Mouse (Mus musculus): ENCODE data around the gene Gm17349. TPM values are rescaled to one million over a fixed set of nuclear protein-coding genes. Genes with fewer than 3 reads are reported as not detected.

The Gm17349 gene
- total and polyA plus RNA-seq, 3 experiments: 2.1 TPM; not detected in 2

DNA sequence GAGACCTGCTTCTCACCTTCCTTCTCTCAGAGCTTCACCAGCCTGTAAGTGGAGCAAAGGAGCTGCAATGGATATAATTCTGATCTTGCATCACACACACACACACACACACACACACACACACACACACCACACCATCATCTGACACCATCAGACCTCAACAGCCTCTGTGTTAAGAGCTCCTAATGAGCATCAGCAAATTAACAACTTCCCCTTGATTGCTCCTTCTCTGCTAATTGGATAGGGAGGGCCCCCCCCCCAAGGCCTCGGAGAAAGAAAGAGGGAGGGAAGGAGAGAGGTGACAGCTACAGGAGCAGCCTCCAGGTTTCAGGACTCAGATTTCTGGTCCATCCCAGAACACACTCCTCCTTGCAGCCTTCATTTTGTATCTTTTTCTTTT, 35.9 kb downstream of the Gm17349 start:
- no peak overlapping the region for H3K9ac ChIP-seq (ENCODE audit: control insufficient read depth, low read depth, low read length, poor library complexity, severe bottlenecking)
- H3K4me3 ChIP-seq (ENCODE audit: control insufficient read depth in 1 of 2, insufficient read depth in 1 of 2, low read depth in 2 of 2, low read length in 2 of 2): no peak overlapping the region
- peaks cover 0 to 13% of the 10 kb centered on the region in 2 experiments; a peak in 2 of 4 replicates for H3K4me1 ChIP-seq (ENCODE audit: control insufficient read depth in 1 of 2, insufficient read depth in 2 of 2, low read length in 2 of 2)
- H3K27ac ChIP-seq (ENCODE audit: control insufficient read depth, low read depth, low read length): no peak overlapping the region
- no peaks in the 10 kb centered on the region for H3K79me2 ChIP-seq (ENCODE audit: control insufficient read depth, insufficient read depth, low read length, poor library complexity)
- peaks cover 3 to 6% of the 10 kb centered on the region in 2 experiments for H3K27me3 ChIP-seq (ENCODE audit: control insufficient read depth in 1 of 2, insufficient read depth in 2 of 2, low read length in 2 of 2)
- TF ChIP-seq CHD1 (IDR thresholded peaks at IDR 0.05; ENCODE audit: low read depth, low read length) (no peak), JUND (IDR thresholded peaks at IDR 0.05; ENCODE audit: low read depth, low read length) (no peak), USF1 (IDR thresholded peaks at IDR 0.05; ENCODE audit: low read depth, low read length) (no peak), USF2 (IDR thresholded peaks at IDR 0.05; ENCODE audit: borderline replicate concordance in 1 of 2, insufficient read depth in 1 of 2, low read depth in 1 of 2, low read length in 2 of 2) (no peak), MYC (IDR thresholded peaks at IDR 0.05; ENCODE audit: low read depth, low read length) (no peak), MEF2A (IDR thresholded peaks at IDR 0.05; ENCODE audit: extremely low read depth, insufficient replicate concordance, low read depth, low read length, poor library complexity, severe bottlenecking) (no peak), POLR2AphosphoS2 (IDR thresholded peaks at IDR 0.05; ENCODE audit: low read length) (no peak), GATA1 (IDR thresholded peaks at IDR 0.05; ENCODE audit: low read depth, low read length) (no peak), EP300 (IDR thresholded peaks at IDR 0.05; ENCODE audit: low read depth in 1 of 2, low read length in 2 of 2) (no peak)
- peaks cover 0 to 5% of the 10 kb centered on the region in 2 experiments; a peak in 1 of 4 replicates for H3K36me3 ChIP-seq (ENCODE audit: control insufficient read depth in 1 of 2, insufficient read depth in 2 of 2, low read length in 2 of 2)
- H3K9me3 ChIP-seq (replicated peaks; ENCODE audit: insufficient read depth, low read length): no peaks in the 10 kb centered on the region
- DNase-seq (ENCODE audit: low read depth, low spot score): no peak

DNA sequence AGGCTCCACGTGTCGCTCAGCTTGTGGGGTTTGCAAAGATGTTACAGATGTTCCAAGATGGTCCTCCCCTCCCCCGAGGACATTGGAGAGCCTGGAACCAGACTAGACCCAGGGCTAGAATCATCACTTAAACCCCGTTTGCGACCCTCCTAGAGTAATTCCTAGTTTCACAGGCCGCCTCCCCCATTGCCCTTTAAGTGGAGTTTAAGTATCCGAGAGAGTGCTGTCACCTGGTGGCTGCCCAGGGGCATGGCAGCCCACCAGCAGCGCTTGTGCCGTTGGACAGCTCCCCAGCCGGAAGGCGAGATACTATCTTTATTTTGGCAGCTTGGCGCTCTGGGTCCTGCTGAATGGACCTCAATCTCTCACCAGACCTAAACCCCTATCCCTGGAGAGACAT, 36.4 kb downstream of the Gm17349 start:
- H3K4me3 ChIP-seq (ENCODE audit: control insufficient read depth in 1 of 2, insufficient read depth in 1 of 2, low read depth in 2 of 2, low read length in 2 of 2): no peak overlapping the region
- no peak overlapping the region for H3K9ac ChIP-seq (ENCODE audit: control insufficient read depth, low read depth, low read length, poor library complexity, severe bottlenecking)
- H3K9me3 ChIP-seq (replicated peaks; ENCODE audit: insufficient read depth, low read length): no peaks in the 10 kb centered on the region
- H3K4me1 ChIP-seq (ENCODE audit: control insufficient read depth in 1 of 2, insufficient read depth in 2 of 2, low read length in 2 of 2): peaks cover 2 to 18% of the 10 kb centered on the region in 2 experiments; a peak in 3 of 4 replicates
- peak; percentile 84 for DNase-seq (ENCODE audit: low read depth, low spot score)
- H3K36me3 ChIP-seq (ENCODE audit: control insufficient read depth in 1 of 2, insufficient read depth in 2 of 2, low read length in 2 of 2): peaks cover 0 to 8% of the 10 kb centered on the region in 2 experiments; a peak in 2 of 4 replicates
- peaks cover 0 to 6% of the 10 kb centered on the region in 2 experiments; a peak in 2 of 4 replicates for H3K27me3 ChIP-seq (ENCODE audit: control insufficient read depth in 1 of 2, insufficient read depth in 2 of 2, low read length in 2 of 2)
- no peak overlapping the region for H3K27ac ChIP-seq (ENCODE audit: control insufficient read depth, low read depth, low read length)
- H3K79me2 ChIP-seq (ENCODE audit: control insufficient read depth, insufficient read depth, low read length, poor library complexity): peaks cover 2% of the 10 kb centered on the region; the same call in 1 of the 2 replicates
- TF ChIP-seq MYC (IDR thresholded peaks at IDR 0.05; ENCODE audit: low read depth, low read length) (no peak), ELF1 (IDR thresholded peaks at IDR 0.05; ENCODE audit: low read depth, low read length) (no peak; the same call in 1 of the 2 replicates), MAZ (IDR thresholded peaks at IDR 0.05; ENCODE audit: low read depth, low read length) (peak; percentile 63; the same call in 1 of the 2 replicates), ZC3H11A (IDR thresholded peaks at IDR 0.05; ENCODE audit: low read depth, low read length) (peak; percentile 99), POLR2A (IDR thresholded peaks at IDR 0.05; ENCODE audit: control insufficient read depth in 1 of 2, insufficient read depth in 1 of 2, low read depth in 1 of 2, low read length in 2 of 2, poor library complexity in 1 of 2) (no peak), ZMIZ1 (IDR thresholded peaks at IDR 0.05; ENCODE audit: low read depth, low read length) (no peak), UBTF (IDR thresholded peaks at IDR 0.05; ENCODE audit: borderline replicate concordance, insufficient read depth, low read depth, low read length) (no peak), CTCF (IDR thresholded peaks at IDR 0.05 in 2 of 3, conservative IDR thresholded peaks at IDR 0.05 in 1 of 3; ENCODE audit: control insufficient read depth in 1 of 3, insufficient read depth in 1 of 3, low read depth in 2 of 3, low read length in 3 of 3, poor library complexity in 1 of 3, severe bottlenecking in 1 of 3) (peak; percentile 99 to 100 (median 100)), SIN3A (IDR thresholded peaks at IDR 0.05; ENCODE audit: low read length) (peak; percentile 86), USF1 (IDR thresholded peaks at IDR 0.05; ENCODE audit: low read depth, low read length) (no peak), ZNF384 (IDR thresholded peaks at IDR 0.05; ENCODE audit: low read depth, low read length) (no peak; the same call in 1 of the 2 replicates), CHD2 (IDR thresholded peaks at IDR 0.05; ENCODE audit: low read length) (no peak), EP300 (IDR thresholded peaks at IDR 0.05; ENCODE audit: low read depth in 1 of 2, low read length in 2 of 2) (peak; percentile 16 to 27; a peak in 1 of 4 replicates), TCF12 (IDR thresholded peaks at IDR 0.05; ENCODE audit: low read depth, low read length) (no peak), ETS1 (IDR thresholded peaks at IDR 0.05; ENCODE audit: low read depth, low read length) (no peak), GATA1 (IDR thresholded peaks at IDR 0.05; ENCODE audit: low read depth, low read length) (peak; percentile 55), MXI1 (IDR thresholded peaks at IDR 0.05; ENCODE audit: low read depth, low read length) (peak; percentile 64), SMC3 (IDR thresholded peaks at IDR 0.05; ENCODE audit: low read depth, low read length) (peak; percentile 100), ZKSCAN1 (IDR thresholded peaks at IDR 0.05; ENCODE audit: low read depth, low read length) (no peak), RCOR1 (IDR thresholded peaks at IDR 0.05; ENCODE audit: low read depth, low read length) (peak; percentile 51; the same call in 1 of the 2 replicates), POLR2AphosphoS5 (IDR thresholded peaks at IDR 0.05; ENCODE audit: borderline replicate concordance, low read depth, low read length) (no peak), RAD21 (IDR thresholded peaks at IDR 0.05; ENCODE audit: low read depth, low read length) (peak; percentile 93), BHLHE40 (IDR thresholded peaks at IDR 0.05; ENCODE audit: borderline replicate concordance, low read depth, low read length) (0 out of 2 replicates have a peak, but pooled peaks have one; percentile 45), JUND (IDR thresholded peaks at IDR 0.05; ENCODE audit: low read depth, low read length) (no peak), USF2 (IDR thresholded peaks at IDR 0.05; ENCODE audit: borderline replicate concordance in 1 of 2, insufficient read depth in 1 of 2, low read depth in 1 of 2, low read length in 2 of 2) (no peak), MAX (IDR thresholded peaks at IDR 0.05; ENCODE audit: low read length) (0 out of 2 replicates have a peak, but pooled peaks have one; percentile 33)

Data from MEL (cell line).